Mouse (Mus musculus) neutrophil, adult 5-6 weeks (primary cell): ENCODE data around the gene Asic4. TPM values are rescaled to one million over a fixed set of nuclear protein-coding genes. Genes with fewer than 3 reads are reported as not detected.

Source experiments
- ATAC-seq: fragments of 151-379, 151-347 bp; 2 replicates; pipeline ENCODE4 v1.8.0; 2017; ENCODE audit warnings: mild to moderate bottlenecking, moderate TSS enrichment; ENCODE audit not compliant: insufficient number of reproducible peaks, poor library complexity, low FRiP score, severe bottlenecking; ENCODE audit errors: extremely low read depth
- total RNA-seq: library from RNA; stranded (forward); fragments of 200-1000 nt; gene quantifications from 2 replicates; pipeline ENCODE4 v1.2.3, GENCODE M21; 2017

The Asic4 gene
- total RNA-seq, 1 experiment from 2014 or later: not detected

GRCm38 (mm10) chr1:75516703-75517380 lies 66.6 kb downstream of the Asic4 start:
- no peak for ATAC-seq

GRCm38 (mm10) chr1:75517984-75518383 lies 67.7 kb downstream of the Asic4 start:
- ATAC-seq: no peak

DNA sequence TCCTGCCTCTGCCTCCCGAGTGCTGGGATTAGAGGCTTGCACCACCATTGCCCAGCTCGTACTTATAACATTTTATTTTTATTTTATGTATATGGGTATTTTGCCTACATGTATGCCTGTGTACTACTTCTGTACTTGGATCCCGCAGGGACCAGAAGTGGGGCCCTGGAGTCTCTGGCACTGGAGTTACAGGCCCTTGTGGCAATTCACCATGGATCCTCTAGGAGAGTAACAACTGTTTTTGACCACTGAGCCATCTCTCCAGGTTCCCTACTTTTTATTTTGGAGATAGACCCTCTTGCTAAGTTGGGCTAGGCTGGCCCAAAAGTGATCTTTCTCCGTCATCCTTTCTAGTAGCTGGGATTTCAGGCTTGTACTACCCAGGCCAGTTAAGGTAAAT lies 68.2 kb downstream of the Asic4 start:
- ATAC-seq: no peak

- ATAC-seq: no peak
Observed at GRCm38 (mm10) chr1:75519576-75519975, 69.3 kb downstream of the Asic4 start.

GRCm38 (mm10) chr1:75521321-75522031 lies 71.2 kb downstream of the Asic4 start, which contains the start of gene Stk11ip:
Gene Stk11ip (plus strand): TSS chr1:75521529.
- peak; percentile 80 for ATAC-seq

Other genes with a start within 250 kb of the Asic4 start
- gene Glb1l, start 239.6 kb upstream of the Asic4 start, total RNA-seq: 13.3 and 16.2 TPM in 2 replicates
- gene Stk16, start 239.6 kb upstream of the Asic4 start, total RNA-seq: 60.2 and 75.4 TPM in 2 replicates
- gene Tuba4a, start 230.6 kb upstream of the Asic4 start, total RNA-seq: 77.0 and 83.7 TPM in 2 replicates
- gene A630095N17Rik, start 218.3 kb upstream of the Asic4 start, total RNA-seq: not detected in 2 replicates
- 39.7 and 54.4 TPM in 2 replicates for gene Dnajb2, start 214.0 kb upstream of the Asic4 start, total RNA-seq
- gene Ptprn, start 185.9 kb upstream of the Asic4 start, total RNA-seq: not detected in 2 replicates
- not detected in 2 replicates for gene Resp18, start 172.0 kb upstream of the Asic4 start, total RNA-seq
- 33.1 and 39.0 TPM in 2 replicates for gene Dnpep, start 132.4 kb upstream of the Asic4 start, total RNA-seq
- gene Des, start 90.1 kb upstream of the Asic4 start, total RNA-seq: not detected in 2 replicates
- not detected in 2 replicates for gene Speg, start 75.1 kb upstream of the Asic4 start, total RNA-seq
- 32.6 and 34.4 TPM in 2 replicates for gene Gmppa, start 14.5 kb upstream of the Asic4 start, total RNA-seq
- gene Chpf, start 28.9 kb downstream of the Asic4 start, total RNA-seq: 2.5 and 4.1 TPM in 2 replicates
- gene Tmem198, start 29.1 kb downstream of the Asic4 start, total RNA-seq: 0.35 TPM in 1 of 2 replicates, not detected in the other
- not detected in 2 replicates for gene Obsl1, start 56.0 kb downstream of the Asic4 start, total RNA-seq
- not detected in 2 replicates for gene Inha, start 56.6 kb downstream of the Asic4 start, total RNA-seq
- 57.0 and 72.0 TPM in 2 replicates for gene Stk11ip, start 71.1 kb downstream of the Asic4 start, total RNA-seq
- not detected in 2 replicates for gene Slc4a3, start 95.8 kb downstream of the Asic4 start, total RNA-seq